Mouse (Mus musculus): ENCODE measurements at regions not wholly inside any gene's neighbourhood (a gene's known extent, or its start where the extent isn't known, plus 50 kb on each side); places are given as distances from the start of the nearest gene placed in this dataset.
A peak's percentile ranks its signal among the peaks of the same experiment; 100 is the strongest.

DNA sequence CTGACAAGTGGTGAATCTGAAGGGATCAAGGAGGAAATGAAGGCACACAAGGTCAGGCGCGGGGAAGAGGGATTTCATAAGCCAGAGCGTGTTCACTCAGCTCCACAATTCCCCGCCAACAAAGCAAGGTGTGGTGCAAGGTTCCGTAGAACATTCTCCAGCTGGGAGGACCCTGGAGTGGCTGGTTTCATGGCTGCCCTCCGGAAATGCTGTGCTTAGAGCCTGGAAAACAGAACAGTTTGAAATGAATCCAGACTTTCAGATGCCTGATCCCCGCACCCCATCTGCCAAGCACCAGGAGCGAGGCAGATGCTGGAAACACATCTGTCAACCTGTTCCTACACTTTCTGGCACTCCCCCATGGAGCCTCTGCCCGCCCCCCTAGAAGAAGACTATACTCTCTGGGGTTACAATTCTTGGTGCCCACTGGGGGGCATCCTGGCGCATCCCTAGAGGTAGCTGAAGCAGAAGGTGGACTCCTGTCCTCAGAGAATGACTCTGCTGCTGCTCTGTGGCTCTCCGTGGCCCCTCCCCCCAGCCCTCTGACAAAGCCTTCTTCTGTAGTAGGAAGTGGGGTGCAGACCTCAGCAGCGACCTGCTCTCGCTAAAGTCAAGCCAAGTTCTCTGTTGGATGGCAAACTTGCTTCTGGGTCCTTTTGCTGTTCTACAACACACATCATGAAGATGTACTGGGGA is 54.5 kb upstream of the Mafb start:
- no peak for DNase-seq (ENCODE audit: low spot score in 2 of 2)
- TF ChIP-seq CTCF (conservative IDR thresholded peaks at IDR 0.05), result peak; percentile 58
- Histone ChIP-seq H3K27ac (no peak overlapping the region), H3K4me3 (no peak overlapping the region)

GRCm38 (mm10) chr2:160424491-160424890 is 57.6 kb upstream of the Mafb start:
- no peak for DNase-seq (ENCODE audit: low spot score in 2 of 2)
- TF ChIP-seq CTCF (conservative IDR thresholded peaks at IDR 0.05), result no peak
- Histone ChIP-seq H3K4me3 (no peak overlapping the region), H3K27ac (no peak overlapping the region)

DNA sequence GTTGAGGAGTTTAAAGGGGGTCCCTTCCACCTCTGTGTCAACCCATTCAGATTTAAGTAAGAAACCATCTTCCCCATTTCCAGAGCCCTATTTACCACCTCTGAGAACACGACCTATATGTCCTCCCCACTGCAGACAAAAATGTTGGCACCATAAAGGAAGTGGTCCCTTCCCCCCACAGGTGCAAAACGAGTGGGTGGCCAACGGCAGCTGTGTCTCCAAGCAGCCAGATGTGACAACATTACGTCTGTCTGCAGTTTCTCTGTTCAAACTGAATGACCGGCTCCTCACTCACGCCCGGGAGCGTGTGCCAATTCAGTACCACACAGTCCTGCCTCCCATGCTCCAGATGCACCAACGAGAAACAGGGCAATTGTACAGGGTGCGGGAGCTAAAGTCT is 60.6 kb upstream of the Mafb start:
- Histone ChIP-seq H3K27ac (no peak overlapping the region), H3K4me3 (no peak overlapping the region)
- DNase-seq (ENCODE audit: low spot score in 2 of 2), result no peak
- TF ChIP-seq CTCF (conservative IDR thresholded peaks at IDR 0.05), result no peak

GRCm38 (mm10) chr2:160433252-160433651 is 66.4 kb upstream of the Mafb start:
- TF ChIP-seq CTCF (conservative IDR thresholded peaks at IDR 0.05), result no peak
- no peak overlapping the region for H3K4me3 ChIP-seq
- no peak overlapping the region for H3K27ac ChIP-seq
- peak; percentile 82 to 89 for DNase-seq (ENCODE audit: low spot score in 2 of 2)

GRCm38 (mm10) chr2:160434701-160435100 is 67.8 kb upstream of the Mafb start:
- Histone ChIP-seq H3K27ac (no peak overlapping the region), H3K4me3 (no peak overlapping the region)
- TF ChIP-seq CTCF (conservative IDR thresholded peaks at IDR 0.05), result no peak
- DNase-seq (ENCODE audit: low spot score in 2 of 2), result no peak

GRCm38 (mm10) chr2:160435622-160436021 is 68.8 kb upstream of the Mafb start:
- no peak for DNase-seq (ENCODE audit: low spot score in 2 of 2)
- H3K4me3 ChIP-seq, result no peak overlapping the region
- no peak overlapping the region for H3K27ac ChIP-seq
- TF ChIP-seq CTCF (conservative IDR thresholded peaks at IDR 0.05), result no peak

DNA sequence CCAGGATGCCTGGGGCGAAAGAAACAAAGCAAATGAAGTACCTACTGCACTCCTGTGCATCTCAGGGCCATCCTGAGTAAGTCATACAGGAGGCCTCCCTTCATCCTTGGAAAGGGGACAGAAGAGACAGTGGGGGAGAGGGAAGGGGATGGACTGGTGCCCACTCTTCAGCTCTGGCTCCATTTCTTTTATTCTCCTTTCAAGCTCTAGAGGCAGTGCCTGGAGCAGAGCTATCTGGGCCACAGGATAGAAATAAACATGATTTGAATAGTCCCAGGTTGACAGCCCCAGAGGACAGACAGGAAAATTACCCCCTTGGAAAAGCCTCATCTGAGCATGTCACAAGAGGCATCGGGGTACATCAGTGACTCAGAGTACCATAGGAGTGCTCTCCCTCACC is 72.2 kb upstream of the Mafb start:
- DNase-seq (ENCODE audit: low spot score in 2 of 2), result no peak
- Histone ChIP-seq H3K4me3 (no peak overlapping the region), H3K27ac (no peak overlapping the region)
- TF ChIP-seq CTCF (conservative IDR thresholded peaks at IDR 0.05), result no peak

DNA sequence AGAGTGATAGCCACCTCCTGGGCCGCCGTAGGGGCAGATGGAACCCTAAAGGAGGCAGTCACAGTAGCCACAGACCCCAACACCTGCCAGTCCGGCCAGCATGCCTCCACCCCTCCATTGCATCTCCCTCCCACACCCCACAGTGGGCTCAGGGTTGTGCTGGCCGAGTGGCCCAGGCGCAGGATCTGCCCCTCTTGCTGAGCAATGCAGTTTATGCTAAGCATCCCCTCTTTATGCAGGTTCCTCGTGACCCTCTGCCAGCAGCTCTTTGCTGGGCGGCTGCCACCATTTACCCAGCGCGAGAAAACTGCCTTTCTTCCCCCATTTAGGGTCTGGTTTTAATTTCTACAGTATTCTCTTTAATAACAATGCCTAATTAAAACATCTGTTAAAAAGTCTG is 73.4 kb upstream of the Mafb start:
- no peak overlapping the region for H3K4me3 ChIP-seq
- H3K27ac ChIP-seq, result no peak overlapping the region
- no peak for TF ChIP-seq CTCF (conservative IDR thresholded peaks at IDR 0.05)
- DNase-seq (ENCODE audit: low spot score in 2 of 2), result no peak

GRCm38 (mm10) chr2:160451057-160451456 is 84.2 kb upstream of the Mafb start:
- Histone ChIP-seq H3K4me3 (peak overlapping the region; percentile 52), H3K27ac (no peak overlapping the region)
- no peak for DNase-seq (ENCODE audit: low spot score in 2 of 2)
- TF ChIP-seq CTCF (conservative IDR thresholded peaks at IDR 0.05), result no peak

DNA sequence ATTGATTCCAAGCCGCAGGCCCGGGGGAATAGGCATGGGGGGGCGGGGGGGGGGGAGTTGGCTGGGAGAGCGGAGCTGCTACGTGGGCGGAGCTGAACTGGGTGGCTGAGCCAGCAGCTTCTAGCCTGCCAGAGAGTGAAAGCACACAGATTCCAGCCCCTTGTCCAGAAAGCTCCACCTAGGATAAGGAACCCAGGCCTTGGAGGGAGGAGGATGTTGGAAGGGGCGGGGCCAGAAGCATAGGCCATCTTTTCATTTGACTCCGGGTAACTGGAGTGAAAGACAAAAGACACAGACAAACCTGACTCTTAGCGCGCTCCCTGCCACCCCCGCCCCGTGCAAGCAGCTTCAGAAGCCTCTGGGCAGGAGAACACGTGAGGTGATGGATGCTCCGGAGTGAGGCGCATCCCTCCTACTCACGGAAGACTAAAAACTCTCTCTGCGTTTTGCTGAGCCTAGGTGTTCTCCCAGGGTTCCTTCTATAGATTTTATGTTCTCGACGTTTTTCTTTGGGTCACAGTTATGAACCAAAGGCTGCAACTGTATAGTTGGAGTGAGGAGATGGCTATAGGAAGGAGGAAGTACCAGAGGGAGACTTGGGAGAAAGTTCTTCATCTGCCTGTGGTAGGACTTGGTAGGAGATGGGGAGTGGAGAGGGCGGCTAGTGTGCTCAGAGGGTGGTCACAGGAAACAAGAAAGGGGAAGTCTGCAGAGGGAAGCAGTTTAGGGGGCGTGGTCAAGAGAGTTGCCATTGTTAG is 84.8 kb upstream of the Mafb start:
- peak; percentile 29 to 36 for DNase-seq (ENCODE audit: low spot score in 2 of 2)
- H3K27ac ChIP-seq, result peak overlapping the region; percentile 43; the same call in 1 of the 2 replicates
- no peak for TF ChIP-seq CTCF (conservative IDR thresholded peaks at IDR 0.05)
- H3K4me3 ChIP-seq, result peak overlapping the region; percentile 52

- DNase-seq (ENCODE audit: low spot score in 2 of 2), result no peak
- Histone ChIP-seq H3K4me3 (peak overlapping the region; percentile 52; the same call in 1 of the 2 replicates), H3K27ac (no peak overlapping the region)
- no peak for TF ChIP-seq CTCF (conservative IDR thresholded peaks at IDR 0.05)
These were observed 85.3 kb upstream of the Mafb start for GRCm38 (mm10) chr2:160452239-160452530.

- no peak overlapping the region for H3K4me3 ChIP-seq
- DNase-seq (ENCODE audit: low spot score in 2 of 2), result no peak
- no peak overlapping the region for H3K27ac ChIP-seq
- TF ChIP-seq CTCF (conservative IDR thresholded peaks at IDR 0.05), result no peak
These were observed 85.9 kb upstream of the Mafb start for GRCm38 (mm10) chr2:160452730-160453129.

DNA sequence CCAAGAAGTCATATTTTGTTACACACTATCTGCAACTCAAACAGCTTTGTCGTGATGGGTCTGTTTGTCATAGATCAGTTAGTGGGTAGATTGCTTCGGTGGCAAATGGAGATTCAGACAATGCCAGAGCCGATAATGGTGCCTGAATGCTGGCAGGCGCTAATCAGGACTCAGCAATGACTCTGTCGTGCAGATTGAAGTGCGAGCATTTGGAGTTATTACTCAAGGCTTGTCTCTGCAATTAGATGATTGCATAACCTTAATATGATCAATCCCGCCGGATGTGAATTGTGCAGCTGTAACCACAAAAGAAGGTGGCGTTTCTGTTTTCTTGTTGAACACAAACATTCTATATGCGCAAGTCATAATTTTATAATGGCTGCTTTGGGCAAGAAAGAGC is 88.8 kb upstream of the Mafb start:
- Histone ChIP-seq H3K27ac (no peak overlapping the region), H3K4me3 (no peak overlapping the region)
- peak in 1 of 2 experiments; percentile 21 for DNase-seq (ENCODE audit: low spot score in 2 of 2)
- no peak for TF ChIP-seq CTCF (conservative IDR thresholded peaks at IDR 0.05)

GRCm38 (mm10) chr2:160456681-160457080 is 89.8 kb upstream of the Mafb start:
- no peak overlapping the region for H3K27ac ChIP-seq
- DNase-seq (ENCODE audit: low spot score in 2 of 2), result no peak
- TF ChIP-seq CTCF (conservative IDR thresholded peaks at IDR 0.05), result no peak
- no peak overlapping the region for H3K4me3 ChIP-seq
